24 mouse cellular contexts compared by ENCODE assay signal in the genomic region with DNA sequence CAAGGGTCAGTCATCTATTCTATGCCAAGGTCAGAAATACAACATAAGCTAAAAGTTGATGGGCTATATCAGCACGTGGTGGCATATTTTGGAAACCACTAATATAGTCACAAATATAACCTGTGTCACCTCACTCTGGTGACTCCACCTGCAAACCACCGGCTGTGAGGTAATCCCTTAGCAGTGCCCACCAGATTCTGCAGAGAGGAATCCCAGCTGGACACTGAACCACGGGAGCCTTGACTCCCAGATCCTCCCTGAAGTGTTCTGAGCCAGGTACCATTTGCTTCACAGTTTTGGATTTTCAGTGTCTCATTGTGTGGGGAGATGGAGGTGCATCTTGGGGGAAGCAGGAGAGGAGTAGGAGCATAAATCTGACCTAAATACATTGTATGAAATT. TPM values are rescaled to one million over a fixed set of nuclear protein-coding genes. Genes with fewer than 3 reads are reported as not detected.
A peak's percentile ranks its signal among the peaks of the same experiment; 100 is the strongest.
DNase-seq lines count a peak whose midpoint lies in the region; TF ChIP-seq lines count a peak whose summit lies in the region.
"Had no signal": no experiment of that assay in that cellular context is flagged by ENCODE, and none has a peak within 500 bp of the region (broad histone marks: within the 10 kb centered on the region; RNA-seq: fewer than 3 reads in every experiment).

No protein-coding gene starts in this region.

- H3K9me3 ChIP-seq in heart, embryonic 10.5 days = no peaks in the 10 kb centered on the region
- H3K9me3 ChIP-seq: G1E had no signal

- intact Hi-C loops in heart, postnatal 25 days (cut with DNase I) = no loop called here
- intact Hi-C loops in heart, adult 2 months (cut with DNase I) = no loop called here

- H3K9ac ChIP-seq in heart, adult 2 months (ENCODE audit: low read depth, low read length) = no peak overlapping the region

- no peaks in the 10 kb centered on the region for H3K4me1 ChIP-seq in heart, embryonic 10.5 days
- no peaks in the 10 kb centered on the region for H3K4me1 ChIP-seq in heart, adult 2 months (ENCODE audit: control insufficient read depth, insufficient read depth, low read length)

- H3K79me2 ChIP-seq in heart, adult 2 months (replicated peaks; ENCODE audit: control insufficient read depth, insufficient read depth, low read length) = no peaks in the 10 kb centered on the region

- no peaks in the 10 kb centered on the region for H3K27me3 ChIP-seq in heart, embryonic 10.5 days (ENCODE audit: insufficient read depth, poor library complexity, severe bottlenecking)
- no peaks in the 10 kb centered on the region for H3K27me3 ChIP-seq in heart, adult 2 months (ENCODE audit: control insufficient read depth, insufficient read depth, low read length)
- H3K27me3 ChIP-seq: CH12.LX had no signal

- TF ChIP-seq CTCF in heart, adult 2 months (IDR thresholded peaks at IDR 0.05) = no peak

- TF ChIP-seq POLR2A in heart, adult 2 months (IDR thresholded peaks at IDR 0.05; ENCODE audit: insufficient read depth, low read depth, low read length) = no peak

- 64% methylated on average over 3 of the region's 3 CpGs for WGBS in heart, embryonic 10.5 days
- WGBS in heart, adult 2 months = 58% methylated on average over 3 of the region's 3 CpGs

- H3K36me3 ChIP-seq in heart, embryonic 10.5 days = no peaks in the 10 kb centered on the region
- H3K36me3 ChIP-seq in heart, adult 2 months (ENCODE audit: control insufficient read depth, insufficient read depth, low read length) = no peaks in the 10 kb centered on the region
- H3K36me3 ChIP-seq: G1E had no signal

- no peak overlapping the region for H3K27ac ChIP-seq in heart, embryonic 10.5 days
- no peak overlapping the region for H3K27ac ChIP-seq in heart, adult 2 months

- DNase-seq in heart, adult 11 months = peak; percentile 62
- DNase-seq in heart, postnatal 25 days (ENCODE audit: low spot score) = no peak
- DNase-seq in heart, embryonic 10.5 days (ENCODE audit: low spot score) = peak; percentile 58
- no peak for DNase-seq in heart, adult 2 months
- DNase-seq: adrenal gland, adult 2 months; adrenal gland, adult 8-10 months; adrenal gland, postnatal 10 days; adrenal gland, postnatal 14 days; adrenal gland, postnatal 25 days; adrenal gland, postnatal 36 days; B cell, adult 2 months; cerebellum, adult 11 months; cerebellum, adult 11-12 months; cerebellum, adult 18-20 months had no signal

- H3K4me3 ChIP-seq in heart, embryonic 10.5 days = no peak overlapping the region
- H3K4me3 ChIP-seq in heart, adult 2 months = no peak overlapping the region

- TF ChIP-seq EP300 in heart, adult 2 months (IDR thresholded peaks at IDR 0.05; ENCODE audit: insufficient read depth, low read depth, low read length) = no peak

RNA-seq across cellular contexts. Expression of a gene that starts 13.1 kb away (rescaled TPM):
- total RNA-seq in heart, postnatal 25 days (2021) = not detected
- 0.19 TPM in 1 of 2 replicates, not detected in the other for polyA plus RNA-seq in heart, embryonic 10.5 days (2016; fragmentation: Nextera tagmentation; extraction: Ambion mirVana)
- total RNA-seq in heart, adult 2 months (2021) = not detected
- not detected in 2 replicates for polyA plus RNA-seq in heart, adult 2 months (2012; rRNA removed)
- total RNA-seq: adrenal gland, adult 18-20 months; adrenal gland, adult 2 months; adrenal gland, adult 8-10 months; adrenal gland, postnatal 10 days; adrenal gland, postnatal 14 days; adrenal gland, postnatal 25 days; adrenal gland, postnatal 36 days; adrenal gland, postnatal 4 days; ES-E14; G1E; MEL had no signal
- polyA plus RNA-seq: activated CD4-positive, CD25-positive, alpha-beta regulatory T cell, adult 4 months; adrenal gland, adult 2 months; C2C12; CD4-positive, CD25-positive, alpha-beta regulatory T cell, adult 4 months; G1E; Patski had no signal

Comparison
In these comparisons a context has a peak if more than half of its experiments do, and no peak if none do; other contexts are left out.
1. DNase-seq: peak in heart, adult 11 months (single experiment) and heart, embryonic 10.5 days (single experiment); none in heart, postnatal 25 days (single experiment) and heart, adult 2 months (0 of 2).